Mouse (Mus musculus) kidney, adult 2 months (tissue): ENCODE data around the gene Gm4952.

Experiments used
- CTCF ChIP-seq: fragments of 200-500 bp; conservative IDR thresholded peaks from 2 replicates; pipeline ENCODE4 v1.5.1; 2011; ENCODE audit warnings: low read depth, mild to moderate bottlenecking, control low read depth, low read length, moderate library complexity, mixed read lengths; ENCODE audit not compliant: insufficient read depth, insufficient read length
- POLR2A ChIP-seq: fragments of 200-500 bp; IDR thresholded peaks from one replicate; pipeline ENCODE4 v1.6.1; 2011; ENCODE audit warnings: low read depth, low read length, control low read depth

GRCm38 (mm10) chr19:12677812-12678211 is 78.0 kb downstream of the Gm4952 start, which contains the start of gene Olfr1443:
- TF ChIP-seq CTCF, result no peak
- no peak for TF ChIP-seq POLR2A
